Comparison of ENCODE assay signal across 7 mouse cellular contexts in the genomic region with DNA sequence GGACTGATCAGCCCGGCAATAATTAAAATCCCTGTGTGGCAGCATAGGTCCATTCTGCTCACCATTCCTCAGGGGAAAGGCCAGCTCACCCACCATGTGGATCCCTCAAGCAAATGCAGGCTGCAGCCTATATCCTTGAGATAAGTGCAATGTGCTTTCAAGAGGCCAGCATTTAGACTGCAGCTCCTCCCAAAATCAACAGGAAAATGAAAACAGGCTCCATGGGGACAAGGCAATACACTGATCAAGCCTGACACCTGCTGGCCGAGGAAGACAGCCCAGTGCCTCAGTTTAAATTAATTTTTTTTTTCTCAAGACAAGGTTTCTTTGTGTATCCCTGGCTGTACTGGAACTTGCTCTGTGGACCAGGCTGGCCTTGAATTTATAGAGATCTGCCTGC. TPM values are rescaled to one million over a fixed set of nuclear protein-coding genes. Genes with fewer than 3 reads are reported as not detected.
DNase-seq lines count a peak whose midpoint lies in the region; ATAC-seq and TF ChIP-seq lines count a peak whose summit lies in the region.

No protein-coding gene starts in this region.

- peaks cover 6% of the 10 kb centered on the region for H3K36me3 ChIP-seq in spleen, adult 2 months (ENCODE audit: control insufficient read depth, insufficient read depth, low read length)
- H3K36me3 ChIP-seq in embryonic facial prominence, embryonic 14.5 days (ENCODE audit: control insufficient read depth, insufficient read depth, low read length): peaks cover 78% of the 10 kb centered on the region
- H3K36me3 ChIP-seq in splenic B cell, adult 2 months (ENCODE audit: control insufficient read depth, insufficient read depth, low read length, poor library complexity, severe bottlenecking): peaks cover 6% of the 10 kb centered on the region; the same call in 1 of the 2 replicates

- TF ChIP-seq POLR2A in spleen, adult 2 months (IDR thresholded peaks at IDR 0.05; ENCODE audit: low read depth, low read length): no peak

- H3K4me3 ChIP-seq in spleen, adult 2 months (ENCODE audit: extremely low read depth, insufficient read depth, insufficient read length): no peak overlapping the region
- H3K4me3 ChIP-seq in embryonic facial prominence, embryonic 14.5 days (ENCODE audit: low read depth, low read length): no peak overlapping the region

- ATAC-seq in embryonic facial prominence, embryonic 14.5 days (ENCODE audit: low read depth): 0 out of 2 replicates have a peak, but pooled peaks have one; percentile 22

- DNase-seq in spleen, adult 2 months (ENCODE audit: low read depth in 1 of 2, low spot score in 2 of 2): peak in 1 of 2 experiments; percentile 9
- no peak for DNase-seq in spleen, postnatal 36 days (ENCODE audit: low spot score in 2 of 2)
- peak; percentile 19 for DNase-seq in adrenal gland, adult 2 months
- DNase-seq in embryonic facial prominence, embryonic 14.5 days (ENCODE audit: low spot score): peak; percentile 51
- DNase-seq in kidney, postnatal 10 days: peak; percentile 66
- DNase-seq in lung, postnatal 36 days: peak; percentile 54
- peak; percentile 55 for DNase-seq in splenic B cell, adult 2 months (ENCODE audit: low read depth, low spot score)

- no peak overlapping the region for H3K27ac ChIP-seq in spleen, adult 2 months (ENCODE audit: insufficient read depth, low read length)
- no peak overlapping the region for H3K27ac ChIP-seq in embryonic facial prominence, embryonic 14.5 days (replicated peaks; ENCODE audit: low read depth, low read length)

- H3K4me2 ChIP-seq in embryonic facial prominence, embryonic 14.5 days (ENCODE audit: low read depth, low read length): no peak overlapping the region

- no peaks in the 10 kb centered on the region for H3K9me3 ChIP-seq in embryonic facial prominence, embryonic 14.5 days (ENCODE audit: control insufficient read depth, low read length)

- TF ChIP-seq CTCF in spleen, adult 2 months (IDR thresholded peaks at IDR 0.05; ENCODE audit: extremely low read depth, insufficient read depth, insufficient read length, insufficient replicate concordance): peak; percentile 58; the same call in 1 of the 2 replicates

- no peaks in the 10 kb centered on the region for H3K27me3 ChIP-seq in spleen, adult 2 months (ENCODE audit: control insufficient read depth, insufficient read depth, low read length)
- no peaks in the 10 kb centered on the region for H3K27me3 ChIP-seq in embryonic facial prominence, embryonic 14.5 days (replicated peaks; ENCODE audit: control insufficient read depth, insufficient read depth, low read length)
- no peaks in the 10 kb centered on the region for H3K27me3 ChIP-seq in splenic B cell, adult 2 months (ENCODE audit: control insufficient read depth, insufficient read depth, low read length, poor library complexity, severe bottlenecking)

- 55% methylated on average over 2 of the region's 2 CpGs for WGBS in spleen, adult 2 months
- 52% methylated on average over 2 of the region's 2 CpGs for WGBS in embryonic facial prominence, embryonic 14.5 days

- no peaks in the 10 kb centered on the region for H3K4me1 ChIP-seq in spleen, adult 2 months (ENCODE audit: control insufficient read depth, insufficient read depth, insufficient read length)
- H3K4me1 ChIP-seq in embryonic facial prominence, embryonic 14.5 days (ENCODE audit: control insufficient read depth, insufficient read depth, low read length): no peaks in the 10 kb centered on the region

- H3K9ac ChIP-seq in embryonic facial prominence, embryonic 14.5 days (ENCODE audit: low read depth, low read length): no peak overlapping the region

RNA-seq across cellular contexts. Expression of gene Pus7, which starts 24.9 kb away (rescaled TPM):
- polyA plus RNA-seq in spleen, adult 2 months (2012; rRNA removed): 2.4 and 3.0 TPM in 2 replicates
- 10 to 100 TPM; 16.8 to 17.9 TPM for total RNA-seq in adrenal gland, adult 2 months (2021)
- 2.5 and 3.0 TPM in 2 replicates for polyA plus RNA-seq in adrenal gland, adult 2 months (2012; rRNA removed)
- 24.5 and 26.9 TPM in 2 replicates for polyA plus RNA-seq in embryonic facial prominence, embryonic 14.5 days (2014; fragmentation: Nextera tagmentation; extraction: Ambion mirVana)

RNA-seq across cellular contexts. Expression of gene Rint1, which starts 28.9 kb away (rescaled TPM):
- 5.0 and 7.2 TPM in 2 replicates for polyA plus RNA-seq in spleen, adult 2 months (2012; rRNA removed)
- total RNA-seq in adrenal gland, adult 2 months (2021): 10 to 100 TPM; 16.1 to 21.7 TPM
- polyA plus RNA-seq in adrenal gland, adult 2 months (2012; rRNA removed): 9.7 and 16.7 TPM in 2 replicates
- polyA plus RNA-seq in embryonic facial prominence, embryonic 14.5 days (2014; fragmentation: Nextera tagmentation; extraction: Ambion mirVana): 27.1 and 30.8 TPM in 2 replicates

Comparison
In these comparisons a context has a peak if more than half of its experiments do, and no peak if none do; other contexts are left out.
1. DNase-seq: peak in adrenal gland, adult 2 months (single experiment), embryonic facial prominence, embryonic 14.5 days (single experiment), kidney, postnatal 10 days (single experiment), lung, postnatal 36 days (single experiment) and splenic B cell, adult 2 months (single experiment); none in spleen, postnatal 36 days (0 of 2).